Mouse (Mus musculus): ENCODE data around the gene Kcnq2. TPM values are rescaled to one million over a fixed set of nuclear protein-coding genes. Genes with fewer than 3 reads are reported as not detected.

Kcnq2 gene
- polyA plus RNA-seq, 2 experiments from 2014 or later: not detected

- ATAC-seq: no peak
These were observed 32.9 kb downstream of the Kcnq2 start for GRCm38 (mm10) chr2:181102161-181102560.

GRCm38 (mm10) chr2:181101626-181102025, 33.5 kb downstream of the Kcnq2 start:
- no peak for ATAC-seq

- ATAC-seq: no peak
These were observed 35.0 kb downstream of the Kcnq2 start for GRCm38 (mm10) chr2:181100087-181100486.

DNA sequence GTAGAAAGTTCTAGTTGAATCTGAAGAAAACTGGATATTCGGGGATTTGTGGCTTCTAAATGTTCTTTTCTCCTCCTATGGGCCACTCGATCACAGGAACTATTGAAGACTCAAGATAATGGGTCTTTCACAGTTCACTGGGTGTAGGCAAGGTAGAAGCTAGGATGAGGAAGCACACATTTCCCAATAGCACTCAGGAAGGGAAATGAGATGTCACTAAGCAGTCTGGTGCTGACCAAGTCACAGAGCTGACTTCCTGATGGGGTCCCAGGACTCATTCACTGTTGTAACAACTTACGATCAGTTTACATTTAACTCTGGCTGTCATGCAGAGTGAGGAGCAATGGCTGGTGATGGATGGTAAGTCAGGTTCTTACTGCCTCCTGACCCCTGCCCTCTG, 45.0 kb downstream of the Kcnq2 start:
- ATAC-seq: no peak

- no peak for ATAC-seq
These were observed 50.1 kb downstream of the Kcnq2 start for GRCm38 (mm10) chr2:181084997-181085396.

DNA sequence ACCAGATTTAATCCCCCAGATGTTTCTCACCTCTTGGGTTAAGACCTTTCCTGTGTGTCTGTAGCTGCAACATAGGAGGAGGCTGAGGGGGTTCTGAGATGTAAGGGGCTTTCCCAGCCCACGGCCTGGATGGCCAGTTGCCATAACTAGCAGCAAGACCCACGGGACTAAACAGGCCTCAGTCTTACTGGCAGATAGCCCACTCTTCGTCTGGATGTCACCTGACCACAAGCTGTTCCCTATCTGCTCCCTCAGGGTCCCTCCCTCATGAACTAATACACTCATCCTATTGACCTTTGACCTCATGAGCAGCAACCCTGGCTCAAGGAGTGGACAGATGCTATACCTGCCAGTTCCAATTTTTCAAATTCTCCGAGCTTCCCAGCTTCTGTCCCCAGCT, 51.2 kb downstream of the Kcnq2 start:
- no peak for ATAC-seq

DNA sequence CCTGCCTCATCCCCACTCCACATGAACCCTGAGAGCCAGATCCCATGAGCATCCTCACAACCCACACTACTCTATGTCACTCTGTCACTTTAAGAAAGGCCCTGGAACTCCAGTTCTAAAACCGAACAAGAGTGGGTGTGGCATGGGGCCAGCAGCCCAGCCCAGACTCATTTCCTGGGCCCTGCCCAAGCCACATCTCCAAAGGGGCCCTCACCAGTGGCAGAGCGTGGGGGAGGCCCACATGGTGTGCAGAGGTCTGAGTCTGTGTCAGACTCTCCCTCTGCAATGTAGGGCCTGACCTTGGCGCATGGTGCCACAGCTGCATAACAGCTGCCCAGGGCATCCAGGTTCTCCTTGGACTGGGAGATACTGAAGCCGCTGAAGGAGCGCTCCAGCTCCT, 54.2 kb downstream of the Kcnq2 start:
- no peak for ATAC-seq

GRCm38 (mm10) chr2:181079518-181079917, 55.6 kb downstream of the Kcnq2 start:
- no peak for ATAC-seq

- ATAC-seq: no peak
These were observed 56.2 kb downstream of the Kcnq2 start for GRCm38 (mm10) chr2:181078908-181079307.

GRCm38 (mm10) chr2:181075501-181075900, 59.6 kb downstream of the Kcnq2 start:
- no peak for ATAC-seq

- ATAC-seq: no peak
These were observed 62.7 kb downstream of the Kcnq2 start for GRCm38 (mm10) chr2:181072403-181072714.

GRCm38 (mm10) chr2:181071706-181072402, 63.2 kb downstream of the Kcnq2 start:
- peak; percentile 47 for ATAC-seq

DNA sequence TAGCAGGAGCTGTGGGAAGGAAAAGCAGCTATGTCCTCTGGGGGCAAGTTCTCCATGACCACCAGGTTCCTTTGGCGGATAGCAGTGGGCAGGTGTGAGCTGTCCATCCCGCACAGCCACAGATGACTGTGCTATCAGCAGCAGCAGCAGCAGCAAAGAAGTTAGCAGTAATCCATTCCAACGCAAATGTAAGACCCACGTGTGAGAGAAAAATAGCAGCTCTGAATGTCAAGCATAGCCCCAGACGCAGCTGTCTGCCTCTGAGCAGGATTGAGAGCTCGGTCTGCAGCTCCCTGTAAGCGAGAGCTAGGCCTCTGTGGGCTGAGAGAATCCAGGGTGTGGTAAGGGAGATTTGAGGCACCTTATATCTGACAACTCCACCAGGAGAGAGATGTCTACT, 65.0 kb downstream of the Kcnq2 start:
- no peak for ATAC-seq

DNA sequence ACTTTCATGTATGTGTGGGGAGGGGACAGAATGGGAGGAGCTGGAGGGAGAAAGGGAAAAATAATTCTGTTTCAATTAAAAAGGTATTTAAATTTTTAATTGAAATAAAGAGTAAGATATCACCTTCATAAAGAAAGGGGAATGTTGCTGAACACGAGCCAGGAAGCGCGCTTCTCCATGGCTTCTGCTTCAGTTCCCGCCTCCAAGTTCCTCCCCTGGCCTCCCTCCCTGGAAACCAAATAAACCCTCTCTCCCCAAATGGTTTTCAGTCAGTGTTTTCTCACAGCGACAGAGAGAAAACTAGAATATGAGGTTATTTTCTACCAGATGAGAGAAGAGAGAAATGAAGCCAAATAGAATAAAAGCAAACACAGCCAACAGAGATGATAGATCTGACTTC, 66.6 kb downstream of the Kcnq2 start:
- no peak for ATAC-seq

GRCm38 (mm10) chr2:181065827-181066226, 69.3 kb downstream of the Kcnq2 start:
- ATAC-seq: no peak

DNA sequence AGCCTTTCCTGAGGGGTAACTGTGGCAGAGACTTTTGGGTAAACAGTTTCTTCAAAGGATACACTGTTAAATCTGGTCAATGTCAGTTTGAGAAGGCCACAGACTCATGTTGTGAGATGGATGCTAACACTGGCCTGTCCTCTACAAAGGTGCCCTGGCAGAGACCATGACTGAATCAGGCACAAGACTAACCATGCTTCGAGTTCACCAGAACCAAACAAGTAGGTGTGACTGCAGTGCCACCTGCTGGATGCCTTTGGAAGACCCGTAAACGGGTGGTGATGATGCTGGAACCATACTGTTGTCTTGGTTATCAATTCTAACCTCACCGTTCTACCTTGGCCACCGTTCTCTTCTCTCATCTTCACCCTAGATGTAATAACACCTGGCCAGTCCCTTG, 75.0 kb downstream of the Kcnq2 start:
- no peak for ATAC-seq

DNA sequence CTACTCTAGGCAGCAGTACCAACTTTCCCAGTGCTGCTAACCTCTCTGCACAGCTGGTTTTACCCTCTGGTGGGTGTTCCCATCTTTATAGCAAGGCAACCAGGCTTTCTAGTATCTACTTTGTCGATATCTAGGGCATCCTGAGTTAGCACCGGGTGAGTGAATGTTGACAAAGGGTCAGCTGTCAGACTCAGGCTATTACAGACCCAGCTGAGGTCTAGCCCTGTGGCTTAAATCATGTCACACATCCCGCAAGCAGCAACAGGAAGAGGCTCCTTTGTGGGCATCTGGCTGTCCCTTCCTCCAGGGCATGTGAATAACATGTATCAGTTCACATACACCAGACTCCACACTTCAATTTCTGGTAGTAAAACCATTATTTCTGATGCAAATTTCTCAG, 76.9 kb downstream of the Kcnq2 start:
- ATAC-seq: no peak

DNA sequence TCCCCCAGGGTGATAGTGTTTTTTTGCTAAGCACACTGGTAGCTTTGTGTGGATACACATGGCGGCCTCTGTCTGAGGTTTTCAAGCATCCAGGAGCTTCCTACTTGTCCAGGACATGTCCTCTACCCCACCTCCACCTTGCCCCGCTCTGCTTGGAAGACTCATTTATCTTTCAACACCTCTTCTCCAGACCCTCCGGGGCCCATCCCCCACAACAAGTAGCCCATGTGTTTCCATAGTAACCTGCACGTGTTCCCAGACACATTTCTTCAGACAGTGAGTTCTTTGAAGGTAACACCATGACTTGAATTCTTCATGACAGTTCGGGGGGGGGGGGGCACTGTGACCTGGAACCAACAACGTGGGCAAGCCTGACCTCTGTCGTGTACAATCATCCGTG, 77.8 kb downstream of the Kcnq2 start:
- no peak for ATAC-seq

- no peak for ATAC-seq
These were observed 82.9 kb downstream of the Kcnq2 start for GRCm38 (mm10) chr2:181052171-181052570.

DNA sequence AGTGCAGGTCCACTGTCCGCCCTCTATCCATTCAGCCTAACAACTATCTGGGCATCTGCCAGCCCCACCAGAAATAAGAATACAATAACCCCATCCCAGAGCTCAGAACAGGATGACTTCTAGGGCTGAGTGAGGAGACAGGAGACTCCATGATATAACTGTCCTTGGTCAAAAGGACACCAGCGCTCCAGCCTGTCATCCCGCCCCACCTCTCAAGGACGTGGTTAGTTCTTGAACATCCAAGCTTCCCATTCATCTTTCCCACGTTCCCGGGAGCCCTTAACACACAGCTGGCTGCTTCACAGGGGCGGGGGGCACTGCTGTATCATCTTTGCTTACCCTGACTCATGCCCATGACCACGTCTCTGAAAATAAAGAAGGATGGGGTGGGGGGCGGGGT, 86.1 kb downstream of the Kcnq2 start:
- ATAC-seq: no peak

DNA sequence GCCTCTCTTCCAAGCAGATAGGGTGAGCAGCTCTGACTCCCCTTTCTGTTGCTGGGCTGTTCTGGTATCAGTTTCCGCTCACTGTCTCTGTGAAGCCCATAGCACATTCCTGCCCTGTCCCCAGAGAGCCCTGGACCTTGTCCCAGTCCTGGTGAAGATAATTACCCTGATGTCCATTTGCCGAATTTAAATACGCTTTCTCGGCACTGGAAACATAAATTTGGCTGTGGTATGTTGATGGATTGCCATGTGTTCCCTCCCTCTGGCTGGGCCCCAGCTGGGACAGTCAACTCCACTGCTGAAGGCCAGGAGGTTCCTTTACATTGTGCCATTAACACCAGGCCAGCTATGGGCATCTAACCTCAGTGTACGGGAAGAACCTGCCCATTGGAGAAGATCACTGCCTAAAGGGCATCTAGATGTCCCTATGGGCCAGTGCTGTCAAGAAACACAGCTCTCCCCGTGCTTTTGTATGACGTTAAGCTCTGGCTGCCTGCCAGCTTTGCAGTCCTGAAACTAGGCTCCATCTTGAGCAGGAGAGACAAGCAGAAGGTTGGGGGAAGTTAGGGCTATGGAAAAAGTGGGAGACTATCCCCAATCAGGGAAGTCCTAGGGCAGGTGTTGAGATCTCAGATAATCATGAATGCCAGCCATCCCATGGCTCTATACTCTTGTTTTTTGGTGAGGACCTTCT, 86.7 kb downstream of the Kcnq2 start:
- ATAC-seq: no peak

- no peak for ATAC-seq
These were observed 91.1 kb downstream of the Kcnq2 start for GRCm38 (mm10) chr2:181044001-181044400.

- no peak for ATAC-seq
These were observed 91.7 kb downstream of the Kcnq2 start, which contains the start of gene Chrna4 for GRCm38 (mm10) chr2:181043437-181043836. Gene Chrna4, minus strand, starts transcription at chr2:181043546.

DNA sequence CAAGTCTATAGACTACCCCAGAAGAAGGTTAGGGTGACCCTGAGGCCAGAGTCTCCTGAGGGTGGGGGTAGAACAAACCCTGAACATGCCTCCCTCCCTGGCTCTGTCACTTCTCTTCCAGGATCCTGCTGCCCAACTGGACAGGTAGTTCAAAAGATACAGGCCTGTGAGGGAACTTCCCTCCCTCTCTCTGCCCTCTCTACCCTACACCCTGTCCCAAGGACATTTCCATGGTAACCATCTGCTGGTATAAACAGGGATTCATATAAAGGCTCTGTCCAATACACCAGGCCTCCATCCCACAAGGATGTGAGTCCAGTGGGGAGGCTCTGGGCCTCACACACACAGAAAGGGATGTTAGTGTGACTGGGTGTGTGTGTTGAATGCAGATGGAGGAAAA, 92.7 kb downstream of the Kcnq2 start:
- no peak for ATAC-seq

DNA sequence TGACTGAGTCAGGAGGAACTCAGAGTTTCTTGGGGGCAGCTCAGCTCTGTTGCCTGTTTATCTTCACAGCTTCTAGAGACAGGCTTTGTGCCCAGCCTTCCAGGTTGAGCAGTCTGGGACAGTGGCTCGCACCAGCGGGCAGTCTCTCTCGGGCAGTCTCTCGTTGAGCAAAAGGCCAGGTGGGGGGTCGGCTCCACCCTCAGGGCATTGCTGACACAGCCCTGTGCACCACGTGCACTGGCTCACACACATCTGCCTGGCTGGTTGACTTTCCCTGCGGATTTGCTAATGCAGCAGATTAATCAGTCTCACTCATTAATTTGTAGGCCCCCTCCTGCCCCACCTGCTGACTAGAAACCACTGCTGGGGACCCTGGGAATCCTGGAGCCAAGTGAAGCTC, 93.2 kb downstream of the Kcnq2 start:
- ATAC-seq: no peak

All from CD4-positive, CD25-positive, alpha-beta regulatory T cell, adult 4 months (primary cell).